Mouse (Mus musculus) spleen, adult 2 months (tissue): ENCODE results near the gene Morc3. TPM values are rescaled to one million over a fixed set of nuclear protein-coding genes. Genes with fewer than 3 reads are reported as not detected.
"Not testable (repeated sequence)": the region's sequence is repeated elsewhere in the genome, so short reads cannot be mapped to it uniquely, and the experiment has no call there.

Experiments
- DNase-seq, 2 experiments: peaks; one replicate each; pipeline versions ENCODE4 v3.0.0 to v3.0.0-alpha.2; 2012 to 2021; ENCODE audit warnings: low spot score in 2 of 2, low read depth in 1 of 2
- H3K27ac ChIP-seq: fragments of 200-500 bp; 2 replicates; pipeline ENCODE4 v1.5.1; 2012; ENCODE audit warnings: low read length, inconsistent platforms; ENCODE audit not compliant: insufficient read depth
- H3K27me3 ChIP-seq: fragments of 200-500 bp; 2 replicates; pipeline ENCODE4 v1.6.1; 2012; ENCODE audit warnings: mild to moderate bottlenecking, moderate library complexity, low read length, inconsistent platforms; ENCODE audit not compliant: control insufficient read depth, insufficient read depth
- H3K36me3 ChIP-seq: fragments of 200-500 bp; 2 replicates; pipeline ENCODE4 v1.6.1; 2012; ENCODE audit warnings: mild to moderate bottlenecking, low read length, inconsistent platforms; ENCODE audit not compliant: control insufficient read depth, insufficient read depth
- H3K4me1 ChIP-seq: fragments of 200-500 bp; 2 replicates; pipeline ENCODE4 v1.6.1; 2011; ENCODE audit warnings: inconsistent platforms; ENCODE audit not compliant: control insufficient read depth, insufficient read depth, insufficient read length
- H3K4me3 ChIP-seq: fragments of 200-500 bp; 2 replicates; pipeline ENCODE4 v1.5.1; 2011; ENCODE audit warnings: mild to moderate bottlenecking, inconsistent platforms; ENCODE audit not compliant: insufficient read depth, insufficient read length; ENCODE audit errors: extremely low read depth
- CTCF ChIP-seq: fragments of 200-500 bp; IDR thresholded peaks from 2 replicates; pipeline ENCODE4 v1.5.1; 2011; ENCODE audit warnings: mild to moderate bottlenecking, inconsistent platforms; ENCODE audit not compliant: insufficient read depth, insufficient read length, insufficient replicate concordance; ENCODE audit errors: extremely low read depth
- POLR2A ChIP-seq: fragments of 200-500 bp; IDR thresholded peaks from 2 replicates; pipeline ENCODE4 v1.6.1; 2011; ENCODE audit warnings: low read depth, low read length, inconsistent platforms
- WGBS: fragments of 180-500 bp; shearing (Covaris S2); methylation state at CpG from one replicate; pipeline ENCODE4 v1.1.7; 2018; 5-methylcytosine and 5-hydroxymethylcytosine counted together
- polyA plus RNA-seq: library from polyadenylated mRNA; depleted of rRNA; stranded (reverse); fragments of >200 nt; gene quantifications from 2 replicates; pipeline ENCODE4 v1.2.3, GENCODE M21; 2012

The Morc3 gene
- polyA plus RNA-seq, 1 experiment: 10.6 TPM

DNA sequence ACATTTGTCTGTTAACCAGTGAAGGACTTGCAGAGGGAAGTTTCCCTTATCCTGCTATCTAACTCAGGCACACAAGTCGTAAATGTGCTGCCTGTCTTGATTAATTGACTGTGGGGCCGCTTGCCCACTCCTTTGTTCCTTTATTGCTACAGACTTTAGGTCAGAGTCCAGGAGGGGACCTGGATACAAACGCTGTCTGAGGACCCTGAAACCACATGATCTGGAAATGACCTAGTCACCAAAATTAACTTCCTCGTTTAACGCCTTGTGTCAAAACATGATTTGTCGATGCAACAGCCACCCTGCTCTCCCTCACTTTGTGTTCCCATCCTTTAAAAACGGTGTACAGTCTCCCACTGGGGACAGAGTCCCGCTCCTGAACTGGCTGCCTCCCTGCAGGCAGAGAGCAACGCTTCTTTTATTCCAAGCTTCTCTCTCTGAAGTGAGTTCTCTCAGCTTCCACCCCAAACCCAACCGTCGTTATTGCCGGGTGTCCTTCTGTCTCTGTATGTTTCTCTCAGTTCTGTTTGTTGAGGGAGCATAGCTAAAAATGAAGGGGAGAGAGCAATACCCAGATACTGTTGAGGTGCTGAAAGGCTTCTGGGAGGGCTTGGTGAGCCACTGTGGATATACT, 13.1 kb upstream of the Morc3 start:
- TF ChIP-seq CTCF (no peak), POLR2A (0 out of 2 replicates have a peak, but pooled peaks have one; percentile 26)
- H3K27me3 ChIP-seq: no peaks in the 10 kb centered on the region
- no peaks in the 10 kb centered on the region for H3K36me3 ChIP-seq
- peak overlapping the region; percentile 74 for H3K27ac ChIP-seq
- DNase-seq: no peak
- WGBS: 13% methylated on average over 12 of the region's 12 CpGs
- H3K4me1 ChIP-seq: peaks cover 32% of the 10 kb centered on the region
- H3K4me3 ChIP-seq: peak overlapping the region; percentile 22; the same call in 1 of the 2 replicates

- no peaks in the 10 kb centered on the region for H3K36me3 ChIP-seq
- TF ChIP-seq POLR2A: no peak
- TF ChIP-seq CTCF: no peak
- DNase-seq: no peak
- H3K27ac ChIP-seq: peak overlapping the region; percentile 74
- peaks cover 28% of the 10 kb centered on the region for H3K4me1 ChIP-seq
- WGBS: 59% methylated on average over 4 of the region's 4 CpGs
- H3K27me3 ChIP-seq: no peaks in the 10 kb centered on the region
- no peak overlapping the region for H3K4me3 ChIP-seq
Measured at GRCm38 (mm10) chr16:93819325-93819696, 12.6 kb upstream of the Morc3 start.

DNA sequence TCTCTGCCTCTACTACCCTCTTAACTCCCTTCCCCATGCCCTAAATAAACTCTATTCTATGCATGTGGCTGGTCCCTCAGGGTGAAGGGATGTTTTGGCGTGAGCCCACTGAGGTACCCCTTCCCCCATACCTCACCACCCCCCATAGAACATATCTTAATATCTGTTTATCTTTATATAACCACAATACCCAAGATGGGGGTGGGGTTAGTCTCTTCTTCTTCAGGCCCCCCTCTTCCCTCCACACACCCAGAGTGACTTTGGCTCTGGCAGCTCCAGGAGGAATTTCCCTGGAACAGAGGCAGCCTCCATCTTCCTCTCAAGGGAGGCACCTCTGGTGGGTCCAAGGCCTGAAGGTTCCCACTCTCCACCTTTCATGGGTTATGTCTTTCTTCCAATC, 11.9 kb upstream of the Morc3 start:
- Histone ChIP-seq H3K27ac (no peak overlapping the region), H3K4me3 (no peak overlapping the region), H3K36me3 (no peaks in the 10 kb centered on the region), H3K4me1 (peaks cover 25% of the 10 kb centered on the region), H3K27me3 (no peaks in the 10 kb centered on the region)
- no peak for TF ChIP-seq CTCF
- no peak for TF ChIP-seq POLR2A
- WGBS: 71% methylated on average over 1 of the region's 1 CpGs
- no peak for DNase-seq

- no peak overlapping the region for H3K4me3 ChIP-seq
- peaks cover 18% of the 10 kb centered on the region; the same call in 1 of the 2 replicates for H3K4me1 ChIP-seq
- DNase-seq: no peak
- no peak overlapping the region for H3K27ac ChIP-seq
- TF ChIP-seq POLR2A: no peak
- 91% methylated on average over 3 of the region's 3 CpGs for WGBS
- no peaks in the 10 kb centered on the region for H3K27me3 ChIP-seq
- H3K36me3 ChIP-seq: no peaks in the 10 kb centered on the region
Measured at GRCm38 (mm10) chr16:93821706-93822105, 10.2 kb upstream of the Morc3 start.

GRCm38 (mm10) chr16:93822433-93823225, 9.3 kb upstream of the Morc3 start:
- WGBS: 89% methylated on average over 5 of the region's 8 CpGs
- H3K4me3 ChIP-seq, H3K27ac ChIP-seq, H3K27me3 ChIP-seq, H3K36me3 ChIP-seq, DNase-seq: not testable (repeated sequence)
- H3K4me1 ChIP-seq: peaks cover 12% of the 10 kb centered on the region; the same call in 1 of the 2 replicates

DNA sequence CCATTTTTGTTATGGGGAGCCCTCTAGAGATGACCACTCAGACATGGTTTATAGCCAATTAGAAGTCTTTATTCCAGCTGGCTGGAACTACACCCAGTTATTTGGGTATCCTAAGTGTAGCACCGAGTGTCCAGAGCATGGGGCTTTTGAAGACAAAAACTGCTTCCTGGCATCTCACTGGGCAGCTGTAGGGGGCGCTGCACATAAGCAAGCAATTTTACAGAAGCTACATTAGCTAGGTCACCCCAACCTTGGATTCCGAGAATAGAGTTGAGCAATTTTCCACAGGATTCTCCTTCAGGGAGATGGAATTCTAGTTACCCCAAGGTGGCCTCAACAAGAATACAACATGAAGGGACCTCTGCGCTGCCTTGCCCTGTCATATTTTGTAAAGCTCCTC, 7.1 kb upstream of the Morc3 start:
- Histone ChIP-seq H3K27me3 (no peaks in the 10 kb centered on the region), H3K4me1 (no peaks in the 10 kb centered on the region), H3K36me3 (no peaks in the 10 kb centered on the region), H3K4me3 (no peak overlapping the region), H3K27ac (no peak overlapping the region)
- no peak for TF ChIP-seq CTCF
- no peak for TF ChIP-seq POLR2A
- no peak for DNase-seq
- 92% methylated on average over 4 of the region's 4 CpGs for WGBS

GRCm38 (mm10) chr16:93825463-93825862, 6.5 kb upstream of the Morc3 start:
- Histone ChIP-seq H3K4me1 (no peaks in the 10 kb centered on the region), H3K27ac (no peak overlapping the region), H3K36me3 (no peaks in the 10 kb centered on the region), H3K27me3 (no peaks in the 10 kb centered on the region), H3K4me3 (no peak overlapping the region)
- 84% methylated on average over 4 of the region's 4 CpGs for WGBS
- no peak for DNase-seq
- TF ChIP-seq CTCF (no peak), POLR2A (no peak)
